Mouse (Mus musculus): ENCODE data around the gene Ppfibp2.

GRCm38 (mm10) chr7:107747476-107747875, 152.5 kb downstream of the Ppfibp2 start:
- TF ChIP-seq POLR2A (IDR thresholded peaks at IDR 0.05; ENCODE audit: extremely low read depth, insufficient read depth, low read length) (no peak), CTCF (IDR thresholded peaks at IDR 0.05; ENCODE audit: low read depth, low read length) (no peak)
